Mouse (Mus musculus): Measurements from ENCODE around the gene Prss32.
"Not testable (repeated sequence)": the region's sequence is repeated elsewhere in the genome, so short reads cannot be mapped to it uniquely, and the experiment has no call there.

Gene Prss32

DNA sequence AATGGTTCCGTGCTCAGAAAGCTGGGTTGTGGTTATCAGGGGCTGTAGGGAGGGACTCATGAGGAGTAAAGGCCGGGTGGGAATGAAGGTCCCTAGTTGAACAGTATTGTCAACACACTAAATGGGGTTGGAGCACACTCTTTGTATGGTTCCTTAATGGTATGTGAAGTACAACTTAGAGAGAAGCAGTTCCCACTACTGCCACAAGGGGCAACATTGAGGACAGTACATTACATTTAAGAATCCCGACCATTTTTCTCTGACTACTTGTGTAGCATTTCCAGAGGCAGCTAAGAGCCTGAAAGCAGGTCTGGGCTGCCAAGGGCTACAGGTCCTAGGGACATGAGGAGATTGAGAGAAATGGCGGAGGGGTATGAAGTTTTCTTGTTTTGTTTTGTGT is 2.5 kb upstream of the Prss32 start:
- peak; percentile 88 for DNase-seq (ENCODE audit: low read depth)

DNA sequence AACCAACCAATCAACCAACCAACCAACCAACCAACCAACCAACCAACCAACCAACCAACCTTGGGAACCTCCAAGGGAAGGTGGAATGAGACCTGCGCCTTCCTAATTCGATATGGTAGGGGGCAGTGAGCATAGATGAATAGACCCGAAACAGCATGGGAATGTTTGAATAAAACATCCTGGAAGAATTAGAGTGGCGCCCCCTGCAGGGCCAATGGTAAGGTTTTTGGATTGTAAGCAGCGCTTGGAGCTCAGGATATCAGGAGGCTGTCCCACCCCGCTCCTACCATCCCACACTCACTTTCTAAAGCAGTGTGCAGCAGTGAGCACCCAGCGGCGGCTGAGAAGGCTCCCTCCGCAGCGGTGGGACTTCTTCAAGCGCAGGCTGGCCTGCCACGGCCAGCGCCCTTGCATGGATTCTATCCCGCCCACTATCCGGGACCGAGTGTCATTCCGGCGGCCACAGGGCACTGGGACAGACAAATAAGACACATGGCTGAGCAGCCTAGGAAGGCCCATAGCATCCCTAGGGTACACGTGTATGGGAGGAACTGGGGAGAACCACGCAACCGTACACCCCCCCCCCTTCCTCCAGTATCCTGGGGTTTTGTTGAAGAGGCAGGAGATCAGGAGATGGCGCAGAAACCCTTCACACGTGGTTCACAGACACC is 379 bp upstream of the Prss32 start:
- DNase-seq (ENCODE audit: low read depth), result peak; percentile 57

DNA sequence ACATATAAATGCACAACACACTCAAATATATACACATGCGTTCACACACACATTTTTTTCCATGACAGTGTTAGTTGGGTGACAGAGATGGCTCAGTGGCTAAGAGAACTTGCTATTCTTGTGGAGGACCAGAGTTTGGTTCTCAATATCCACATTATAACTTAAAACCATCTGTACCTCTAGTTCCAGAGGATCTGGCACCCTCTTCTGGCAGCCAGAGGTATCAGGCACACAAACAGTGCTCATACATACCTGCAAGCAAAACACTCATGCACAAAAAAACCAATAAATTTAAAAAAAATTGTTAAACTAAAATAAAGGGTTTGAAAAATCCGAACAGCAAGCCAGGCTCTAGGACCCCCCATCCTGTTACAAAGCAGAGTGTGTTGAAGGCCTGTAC is 6.4 kb downstream of the Prss32 start:
- DNase-seq (ENCODE audit: low read depth), result no peak

- DNase-seq (ENCODE audit: low read depth), result peak; percentile 79
Observed at GRCm38 (mm10) chr17:23850853-23851749, 7.4 kb downstream of the Prss32 start.

- peak; percentile 59 for DNase-seq (ENCODE audit: low read depth)
Observed at GRCm38 (mm10) chr17:23853292-23853691, 9.6 kb downstream of the Prss32 start.

DNA sequence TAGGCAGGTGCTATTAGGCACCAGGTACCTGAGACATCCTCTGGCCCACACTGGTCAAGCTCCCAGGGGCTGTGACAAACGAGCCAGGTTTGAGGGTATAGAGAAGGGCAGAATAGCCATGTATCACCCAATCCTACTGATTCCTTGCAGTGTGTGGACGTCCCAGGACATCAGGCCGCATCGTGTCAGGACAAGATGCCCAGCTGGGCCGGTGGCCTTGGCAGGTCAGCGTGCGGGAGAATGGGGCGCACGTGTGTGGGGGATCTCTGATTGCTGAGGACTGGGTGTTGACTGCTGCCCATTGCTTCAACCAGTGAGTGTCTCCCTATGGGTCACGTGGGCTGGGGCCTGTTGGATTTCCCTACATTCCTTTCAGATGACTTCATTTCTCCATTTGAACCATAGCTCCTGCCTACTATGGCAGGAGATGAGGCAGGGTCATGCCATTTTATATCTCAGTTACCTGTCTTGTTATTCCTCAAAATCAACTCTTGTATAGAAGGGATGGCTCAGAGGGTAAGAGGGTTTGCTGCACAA is 10.6 kb downstream of the Prss32 start:
- DNase-seq (ENCODE audit: low read depth), result no peak

DNA sequence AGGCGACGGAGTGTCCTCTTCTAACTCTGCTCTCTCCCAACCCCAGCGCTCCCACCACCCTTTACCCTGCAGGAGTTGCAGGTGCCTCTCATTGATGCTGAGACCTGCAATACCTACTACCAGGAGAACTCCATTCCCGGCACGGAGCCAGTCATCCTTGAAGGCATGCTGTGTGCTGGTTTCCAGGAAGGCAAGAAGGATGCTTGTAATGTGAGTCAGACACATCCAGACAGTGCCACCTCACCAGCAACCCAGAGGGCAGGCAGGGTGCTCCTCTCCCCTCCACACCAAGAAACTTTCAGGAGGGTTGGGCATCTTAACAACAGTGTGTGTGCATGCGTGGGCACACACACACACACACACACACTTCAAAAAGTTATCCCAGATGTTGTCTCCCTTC is 13.5 kb downstream of the Prss32 start:
- DNase-seq (ENCODE audit: low read depth), result no peak

DNA sequence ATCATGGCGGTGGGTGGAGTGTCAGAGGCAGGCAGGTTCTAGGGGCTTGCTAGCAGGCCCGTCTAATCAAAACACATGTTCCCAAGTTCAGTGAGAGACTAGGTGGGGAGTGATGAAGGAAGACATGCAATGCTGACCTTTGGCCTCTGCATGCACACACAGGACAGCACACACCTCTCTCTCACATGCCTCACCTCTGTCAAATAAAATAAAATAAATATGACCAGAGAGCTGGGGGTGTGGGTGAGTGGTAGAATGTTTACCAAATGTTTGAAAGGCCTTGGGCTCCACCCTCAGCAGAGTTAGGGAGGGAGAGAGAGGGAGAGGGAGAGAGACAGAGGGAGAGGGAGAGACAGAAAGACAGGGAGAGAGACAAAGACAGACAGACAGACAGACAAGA is 14.3 kb downstream of the Prss32 start:
- DNase-seq (ENCODE audit: low read depth), result no peak

DNA sequence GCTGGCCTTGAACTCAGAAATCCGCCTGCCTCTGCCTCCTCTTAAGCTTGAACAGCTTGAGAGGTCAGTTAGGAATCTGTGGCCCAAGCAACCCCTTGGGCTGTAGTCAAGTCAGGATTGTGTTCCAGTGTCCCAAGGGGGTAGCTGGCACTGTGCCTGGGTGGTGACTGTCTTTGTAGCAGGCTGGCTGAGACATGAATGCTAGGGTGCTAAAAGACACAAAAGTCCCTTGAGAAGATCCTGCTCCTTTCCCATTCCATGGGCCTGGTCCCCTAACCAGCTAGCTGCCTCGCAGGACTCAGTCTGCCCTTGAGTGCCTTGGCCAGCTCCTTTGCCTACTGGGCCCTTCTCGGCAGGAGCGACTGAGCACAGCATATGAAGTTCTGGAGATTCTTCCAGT is 19.3 kb downstream of the Prss32 start:
- no peak for DNase-seq (ENCODE audit: low read depth)

- no peak for DNase-seq (ENCODE audit: low read depth)
Observed at GRCm38 (mm10) chr17:23867756-23868155, 24.1 kb downstream of the Prss32 start, which contains the start of gene Prss21. TSS of gene Prss21 (plus strand) at chr17:23868056.

DNA sequence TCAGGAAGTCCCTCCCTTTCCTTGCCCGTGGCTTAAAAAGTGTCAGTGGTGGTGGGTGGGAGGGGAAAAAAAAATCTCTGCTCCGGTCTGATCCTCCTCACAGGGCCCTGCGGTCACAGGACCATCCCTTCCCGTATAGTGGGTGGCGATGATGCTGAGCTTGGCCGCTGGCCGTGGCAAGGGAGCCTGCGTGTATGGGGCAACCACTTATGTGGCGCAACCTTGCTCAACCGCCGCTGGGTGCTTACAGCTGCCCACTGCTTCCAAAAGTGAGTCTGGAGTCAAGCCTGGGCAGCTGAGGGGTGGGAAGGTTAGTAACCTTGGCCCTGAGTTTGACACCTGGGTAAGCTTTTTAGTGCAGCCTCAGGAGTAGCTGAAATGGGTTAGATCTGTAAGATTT is 24.9 kb downstream of the Prss32 start:
- DNase-seq (ENCODE audit: low read depth), result no peak

- DNase-seq (ENCODE audit: low read depth), result no peak
Observed at GRCm38 (mm10) chr17:23873884-23874856, 30.5 kb downstream of the Prss32 start.

DNA sequence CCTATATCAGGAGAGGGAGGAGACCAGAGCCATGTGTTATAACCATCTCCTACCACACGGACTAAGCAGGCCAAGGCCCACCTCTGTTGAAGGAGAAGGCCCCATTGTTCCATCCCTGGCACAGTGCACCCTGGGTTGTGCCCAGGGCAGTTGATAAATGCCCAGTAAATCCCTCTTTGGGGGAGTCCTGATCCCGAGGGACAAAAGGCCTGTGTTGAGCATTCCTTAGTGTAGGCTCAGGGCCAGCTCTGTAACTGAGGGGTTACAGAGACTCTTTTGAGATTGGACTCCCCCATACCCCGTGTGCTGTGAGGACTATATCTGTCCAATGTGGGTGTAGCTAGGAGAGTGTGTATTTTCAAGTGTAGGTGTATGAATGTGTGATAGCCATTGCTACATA is 33.1 kb downstream of the Prss32 start:
- no peak for DNase-seq (ENCODE audit: low read depth)

- DNase-seq (ENCODE audit: low read depth), result no peak
Observed at GRCm38 (mm10) chr17:23877166-23877565, 33.5 kb downstream of the Prss32 start.

- DNase-seq (ENCODE audit: low read depth), result not testable (repeated sequence)
Observed at GRCm38 (mm10) chr17:23880576-23880975, 36.9 kb downstream of the Prss32 start, which contains the start of the genes Dcpp1 and Dcpp2. TSS of gene Dcpp1 (plus strand) at chr17:23880876. TSS of gene Dcpp2 (plus strand) at chr17:23880880.

Data from naive thymus-derived CD4-positive, alpha-beta T cell, adult 2 months (primary cell).